Comparison of ENCODE assay signal across 22 mouse cellular contexts in genomic region chr16:84045333-84045732, GRCm38 (mm10).
DNase-seq lines count a peak whose midpoint lies in the region; ATAC-seq and TF ChIP-seq lines count a peak whose summit lies in the region.
"Had no signal": no experiment of that assay in that cellular context is flagged by ENCODE, and none has a peak within 500 bp of the region (broad histone marks: within the 10 kb centered on the region; RNA-seq: fewer than 3 reads in every experiment).

No protein-coding gene starts in this region.

- H3K36me3 ChIP-seq in ES-E14 (ENCODE audit: control insufficient read depth, insufficient read depth, low read length, poor library complexity, severe bottlenecking) = no peaks in the 10 kb centered on the region
- no peaks in the 10 kb centered on the region for H3K36me3 ChIP-seq in intestine, embryonic 16.5 days (ENCODE audit: control insufficient read depth, insufficient read depth, low read length)
- H3K36me3 ChIP-seq: embryonic facial prominence, embryonic 13.5 days; embryonic facial prominence, embryonic 15.5 days; forebrain, embryonic 10.5 days; forebrain, embryonic 12.5 days had no signal

- no peaks in the 10 kb centered on the region for H3K9me3 ChIP-seq in ES-E14 (ENCODE audit: control insufficient read depth, insufficient read depth, low read depth, low read length)
- H3K9me3 ChIP-seq in intestine, embryonic 16.5 days (ENCODE audit: control insufficient read depth, low read length) = no peaks in the 10 kb centered on the region
- H3K9me3 ChIP-seq: embryonic facial prominence, embryonic 13.5 days; embryonic facial prominence, embryonic 15.5 days; forebrain, embryonic 10.5 days; forebrain, embryonic 12.5 days had no signal

- DNase-seq in ES-E14 (ENCODE audit: low read depth, low spot score) = peak; percentile 13
- peak; percentile 9 for DNase-seq in WW6 (ENCODE audit: low read depth, low spot score)
- DNase-seq in gastrocnemius, adult 8-10 months (ENCODE audit: low spot score in 2 of 2) = no peak
- no peak for DNase-seq in adrenal gland, adult 2 months
- DNase-seq: adrenal gland, postnatal 10 days; adrenal gland, postnatal 25 days; cerebellum, adult 11 months; cerebellum, adult 18-20 months; cerebellum, adult 8-10 months; cerebellum, adult 9-11 months; cerebellum, postnatal 14 days; cerebellum, postnatal 36 days; embryo, embryonic 11 days had no signal

- no peak overlapping the region for H3K4me3 ChIP-seq in ES-E14 (ENCODE audit: insufficient read depth in 1 of 2, low read depth in 1 of 2, low read length in 2 of 2, poor library complexity in 1 of 2, severe bottlenecking in 1 of 2)
- H3K4me3 ChIP-seq in intestine, embryonic 16.5 days (ENCODE audit: low read length) = no peak overlapping the region
- H3K4me3 ChIP-seq: embryonic facial prominence, embryonic 13.5 days; embryonic facial prominence, embryonic 15.5 days; erythroblast, embryonic 14.5 days; forebrain, embryonic 10.5 days; forebrain, embryonic 12.5 days had no signal

- peaks cover 0 to 2% of the 10 kb centered on the region in 2 experiments; a peak in 2 of 4 replicates for H3K4me1 ChIP-seq in ES-E14 (ENCODE audit: control insufficient read depth in 2 of 2, insufficient read depth in 2 of 2, low read length in 2 of 2, poor library complexity in 1 of 2)
- no peaks in the 10 kb centered on the region for H3K4me1 ChIP-seq in intestine, embryonic 16.5 days (ENCODE audit: control insufficient read depth, insufficient read depth, low read length)
- H3K4me1 ChIP-seq: embryonic facial prominence, embryonic 13.5 days; embryonic facial prominence, embryonic 15.5 days; forebrain, embryonic 10.5 days; forebrain, embryonic 12.5 days had no signal

- no peak overlapping the region for H3K4me2 ChIP-seq in intestine, embryonic 16.5 days (ENCODE audit: low read depth, low read length)
- H3K4me2 ChIP-seq: embryonic facial prominence, embryonic 13.5 days; embryonic facial prominence, embryonic 15.5 days; forebrain, embryonic 12.5 days had no signal

- in situ Hi-C loops in ES-E14 (cut with MboI; ENCODE audit: low sequenced_read_pairs in 2 of 2, unreplicated experiment in 2 of 2) = no loop called here

- 82% methylated on average over 1 of the region's 1 CpGs for WGBS in intestine, embryonic 16.5 days

- no peak overlapping the region for H3K9ac ChIP-seq in ES-E14 (ENCODE audit: insufficient read depth, low read depth, low read length, poor library complexity, severe bottlenecking)
- no peak overlapping the region for H3K9ac ChIP-seq in intestine, embryonic 16.5 days (ENCODE audit: low read depth, low read length)
- H3K9ac ChIP-seq: embryonic facial prominence, embryonic 13.5 days; embryonic facial prominence, embryonic 15.5 days; forebrain, embryonic 12.5 days had no signal

- H3K27ac ChIP-seq in ES-E14 (ENCODE audit: insufficient read depth, low read depth, low read length, poor library complexity, severe bottlenecking) = no peak overlapping the region
- no peak overlapping the region for H3K27ac ChIP-seq in intestine, embryonic 16.5 days (ENCODE audit: low read length)
- H3K27ac ChIP-seq: embryonic facial prominence, embryonic 13.5 days; embryonic facial prominence, embryonic 15.5 days; forebrain, embryonic 10.5 days; forebrain, embryonic 12.5 days had no signal

- no peak for ATAC-seq in intestine, embryonic 16.5 days
- ATAC-seq: activated CD4-positive, CD25-positive, alpha-beta regulatory T cell, adult 4 months; forebrain, embryonic 14.5 days; forebrain, embryonic 16.5 days had no signal

- H3K27me3 ChIP-seq in intestine, embryonic 16.5 days (replicated peaks; ENCODE audit: control insufficient read depth, insufficient read depth, low read length) = no peaks in the 10 kb centered on the region
- H3K27me3 ChIP-seq: embryonic facial prominence, embryonic 13.5 days; embryonic facial prominence, embryonic 15.5 days; forebrain, embryonic 12.5 days had no signal

TF ChIP-seq in ES-E14, 5 proteins besides CTCF, POLR2A, EP300 and RAD21:
- TF ChIP-seq HCFC1 (IDR thresholded peaks at IDR 0.05; ENCODE audit: borderline replicate concordance, insufficient read depth, low read length) (no peak), MAFK (IDR thresholded peaks at IDR 0.05; ENCODE audit: insufficient read depth, low read depth, low read length) (no peak), CHD2 (IDR thresholded peaks at IDR 0.05; ENCODE audit: low read depth, low read length) (no peak), ZNF384 (IDR thresholded peaks at IDR 0.05; ENCODE audit: low read depth, low read length) (no peak), ZC3H11A (IDR thresholded peaks at IDR 0.05; ENCODE audit: borderline replicate concordance, low read depth, low read length) (no peak)

Comparison
In these comparisons a context has a peak if more than half of its experiments do, and no peak if none do; other contexts are left out.
1. DNase-seq: peak in ES-E14 (single experiment) and WW6 (single experiment); none in gastrocnemius, adult 8-10 months (0 of 2) and adrenal gland, adult 2 months (single experiment).